11 mouse cellular contexts compared by ENCODE assay signal in the genomic region with DNA sequence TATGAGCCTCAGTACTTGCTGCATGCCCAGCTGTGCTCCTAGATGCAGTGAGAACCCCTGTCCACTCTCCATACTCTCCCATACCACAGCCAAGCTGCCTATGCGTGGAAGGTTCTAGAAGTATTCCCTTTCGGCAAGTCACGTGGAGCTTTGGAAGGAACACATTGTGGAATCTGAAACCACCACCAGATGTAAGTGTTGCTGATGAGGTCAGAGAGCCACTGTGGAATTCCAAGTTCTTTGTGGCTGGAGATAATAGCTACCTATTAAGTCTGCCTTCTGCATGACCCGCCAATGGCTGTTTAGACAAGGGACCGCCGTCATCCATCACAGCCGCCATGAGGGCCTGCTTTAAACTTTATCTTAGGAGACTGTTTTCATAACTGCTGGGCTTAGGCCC.
DNase-seq lines count a peak whose midpoint lies in the region; ATAC-seq and TF ChIP-seq lines count a peak whose summit lies in the region.
"Had no signal": no experiment of that assay in that cellular context is flagged by ENCODE, and none has a peak within 500 bp of the region (broad histone marks: within the 10 kb centered on the region; RNA-seq: fewer than 3 reads in every experiment).

No protein-coding gene starts in this region.

- H3K27ac ChIP-seq in heart, postnatal 0 days (ENCODE audit: low read depth) = 0 out of 2 replicates have a peak overlapping the region, but pooled peaks have one; percentile 11
- H3K27ac ChIP-seq in limb, embryonic 15.5 days = no peak overlapping the region

- H3K4me3 ChIP-seq in heart, postnatal 0 days (ENCODE audit: low read depth, low read length) = no peak overlapping the region
- H3K4me3 ChIP-seq in C2C12 (ENCODE audit: insufficient read depth, poor library complexity, severe bottlenecking) = no peak overlapping the region
- H3K4me3 ChIP-seq in limb, embryonic 15.5 days = no peak overlapping the region

- intact Hi-C loops in heart, postnatal 36 days (cut with DNase I) = no loop called here

- no peaks in the 10 kb centered on the region for H3K36me3 ChIP-seq in heart, postnatal 0 days (replicated peaks; ENCODE audit: control insufficient read depth, insufficient read depth, low read length)
- no peaks in the 10 kb centered on the region for H3K36me3 ChIP-seq in C2C12 (ENCODE audit: control insufficient read depth, insufficient read depth)
- no peaks in the 10 kb centered on the region for H3K36me3 ChIP-seq in limb, embryonic 15.5 days

- 36% methylated on average over 7 of the region's 7 CpGs for WGBS in heart, postnatal 0 days
- 36% methylated on average over 7 of the region's 7 CpGs for WGBS in limb, embryonic 15.5 days

- H3K79me2 ChIP-seq in C2C12 (ENCODE audit: control insufficient read depth, insufficient read depth) = no peaks in the 10 kb centered on the region

- no peaks in the 10 kb centered on the region for H3K4me1 ChIP-seq in heart, postnatal 0 days (ENCODE audit: control insufficient read depth, insufficient read depth)
- peaks cover 12% of the 10 kb centered on the region; the same call in 1 of the 2 replicates for H3K4me1 ChIP-seq in limb, embryonic 15.5 days

- no peak for TF ChIP-seq EP300 in heart, postnatal 0 days (IDR thresholded peaks at IDR 0.05; ENCODE audit: low read depth)

- peak; percentile 39; the same call in 1 of the 2 replicates for ATAC-seq in heart, postnatal 0 days (ENCODE audit: insufficient read depth, low read depth)
- peak; percentile 38; the same call in 1 of the 2 replicates for ATAC-seq in limb, embryonic 15.5 days (ENCODE audit: insufficient number of reproducible peaks, low FRiP score, low TSS enrichment, low read depth)

- H3K4me2 ChIP-seq in heart, postnatal 0 days (ENCODE audit: low read depth, low read length) = no peak overlapping the region
- no peak overlapping the region for H3K4me2 ChIP-seq in limb, embryonic 15.5 days

- H3K9ac ChIP-seq in heart, postnatal 0 days (replicated peaks; ENCODE audit: low read depth, low read length) = no peak overlapping the region
- no peak overlapping the region for H3K9ac ChIP-seq in limb, embryonic 15.5 days

- H3K79me3 ChIP-seq in C2C12 (ENCODE audit: low read depth) = no peaks in the 10 kb centered on the region

- H3K27me3 ChIP-seq in heart, postnatal 0 days (ENCODE audit: control insufficient read depth, insufficient read depth, low read length) = no peaks in the 10 kb centered on the region
- no peaks in the 10 kb centered on the region for H3K27me3 ChIP-seq in C2C12 (ENCODE audit: control insufficient read depth, insufficient read depth, insufficient read length)
- no peaks in the 10 kb centered on the region for H3K27me3 ChIP-seq in limb, embryonic 15.5 days

- TF ChIP-seq CTCF in heart, postnatal 0 days (IDR thresholded peaks at IDR 0.05; ENCODE audit: low read depth) = no peak
- no peak for TF ChIP-seq CTCF in C2C12 (IDR thresholded peaks at IDR 0.05; ENCODE audit: control insufficient read depth, insufficient read depth, insufficient read length)

- H3ac ChIP-seq in C2C12 (ENCODE audit: control insufficient read depth, insufficient read length, low read depth) = no peak overlapping the region

- peak; percentile 31 for DNase-seq in heart, postnatal 0 days (ENCODE audit: low spot score)
- no peak for DNase-seq in heart, postnatal 36 days
- peak; percentile 54 for DNase-seq in embryo, embryonic 9.5 days (ENCODE audit: extremely low spot score)
- no peak for DNase-seq in spleen, postnatal 14 days (ENCODE audit: low spot score in 2 of 2)
- no peak for DNase-seq in left cerebral cortex, adult 8-10 months (ENCODE audit: low spot score in 2 of 2)
- DNase-seq: adrenal gland, postnatal 36 days; cerebellum, adult 18-20 months; kidney, adult 9 months; lung, adult 2 months had no signal

- H3K9me3 ChIP-seq in heart, postnatal 0 days (replicated peaks; ENCODE audit: control insufficient read depth, low read length) = no peaks in the 10 kb centered on the region
- no peaks in the 10 kb centered on the region for H3K9me3 ChIP-seq in limb, embryonic 15.5 days

TF ChIP-seq in C2C12, 6 proteins besides CTCF, POLR2A, EP300 and RAD21:
- TF ChIP-seq MAX (IDR thresholded peaks at IDR 0.05) = no peak
- no peak for TF ChIP-seq FOSL1 (IDR thresholded peaks at IDR 0.05; ENCODE audit: insufficient read depth, low read length, poor library complexity, severe bottlenecking)
- no peak for TF ChIP-seq MYOG (IDR thresholded peaks at IDR 0.05; ENCODE audit: control insufficient read depth, extremely low read depth, insufficient read length)
- TF ChIP-seq USF1 (IDR thresholded peaks at IDR 0.05; ENCODE audit: low read depth) = peak; percentile 88

Comparison
In these comparisons a context has a peak if more than half of its experiments do, and no peak if none do; other contexts are left out.
1. DNase-seq: peak in heart, postnatal 0 days (single experiment) and embryo, embryonic 9.5 days (single experiment); none in heart, postnatal 36 days (0 of 2), spleen, postnatal 14 days (0 of 2) and left cerebral cortex, adult 8-10 months (0 of 2).